Mouse (Mus musculus): ENCODE measurements around the gene Dlg5.

DNA sequence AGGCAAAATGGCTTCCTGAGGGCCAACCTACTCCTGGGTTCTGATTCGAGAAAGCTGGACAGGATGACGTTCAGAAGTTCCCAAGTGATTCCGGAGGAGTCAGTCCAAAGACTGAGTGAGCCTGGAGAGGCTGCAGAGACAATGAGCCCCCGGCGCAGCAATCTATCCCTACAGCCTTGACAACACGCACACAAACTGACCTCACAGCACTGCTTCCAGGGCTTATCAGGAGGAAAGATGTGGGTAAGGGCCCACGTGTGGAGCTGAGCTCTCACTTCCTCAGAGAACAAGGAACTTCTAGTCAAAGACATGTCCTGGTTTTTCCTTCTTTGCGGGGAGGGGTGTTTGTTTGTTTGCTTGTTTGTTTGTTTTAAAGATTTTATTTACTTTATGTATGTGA is 18.7 kb downstream of the Dlg5 start:
- TF ChIP-seq EP300 (IDR thresholded peaks at IDR 0.05; ENCODE audit: low read depth) (no peak), CTCF (IDR thresholded peaks at IDR 0.05; ENCODE audit: low read depth) (no peak)

All from heart, postnatal 0 days (tissue).